Mouse (Mus musculus) layer of hippocampus, postnatal 25 days (tissue): Measurements from ENCODE around the gene Ndufs7. TPM values are rescaled to one million over a fixed set of nuclear protein-coding genes. Genes with fewer than 3 reads are reported as not detected.

Experiments used
- DNase-seq, 2 experiments: peaks; one replicate each; pipeline ENCODE4 v3.0.0; 2022; ENCODE audit warnings: mixed read lengths in 2 of 2, low spot score in 1 of 2; ENCODE audit errors: extremely low spot score in 1 of 2
- total RNA-seq, 2 experiments: library from RNA; stranded (reverse); gene quantifications; 2 replicates each; pipeline ENCODE4 v1.2.3; 2021

The Ndufs7 gene
- total RNA-seq, 2 experiments from 2014 or later: 196 to 223 TPM

DNA sequence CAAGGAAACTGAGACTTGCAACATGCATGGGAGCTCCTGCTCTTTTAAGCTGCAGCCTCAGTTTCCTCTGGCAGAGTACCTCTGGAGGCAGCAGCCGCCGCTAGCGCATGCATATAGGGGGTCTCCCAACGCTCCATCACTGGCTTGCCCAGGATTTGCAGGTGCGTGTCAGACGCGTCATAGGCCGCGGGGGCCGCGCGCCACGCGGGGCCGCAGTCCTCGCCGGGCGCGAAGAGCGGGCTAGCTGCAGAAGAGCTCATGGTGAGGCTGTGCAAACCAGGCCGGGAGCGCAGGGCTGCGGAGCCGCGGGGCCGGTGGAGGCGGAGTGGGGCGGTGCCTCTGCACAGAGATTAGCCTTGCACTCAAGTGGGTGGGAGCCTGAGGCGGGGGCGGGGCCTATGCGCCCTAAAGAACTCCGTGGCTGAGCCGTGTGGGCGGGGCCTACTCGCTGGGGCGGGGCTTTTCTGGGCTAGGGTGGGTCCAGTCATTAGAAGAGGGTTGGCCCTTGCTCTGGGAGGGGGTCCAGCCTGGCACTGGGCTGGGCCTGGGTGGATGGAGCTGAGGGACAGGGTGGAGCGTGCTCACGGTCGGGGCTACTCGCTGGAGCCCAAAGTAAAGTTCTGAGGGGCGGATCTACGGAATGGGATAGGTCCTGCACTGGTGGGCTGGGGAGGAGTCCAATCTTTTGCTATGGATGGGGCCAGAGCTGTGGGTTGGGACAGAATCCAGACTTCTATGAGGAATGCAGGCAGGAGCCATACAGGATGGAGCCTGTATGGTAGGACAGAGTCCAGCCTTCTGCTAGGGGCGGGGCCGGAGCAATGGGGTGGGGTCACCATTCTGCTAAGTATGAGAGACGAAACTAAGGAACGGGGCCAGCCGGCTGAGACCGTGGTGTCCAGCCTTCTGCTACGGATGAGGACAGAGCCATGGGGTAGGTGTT is 12.0 kb downstream of the Ndufs7 start, which contains the start of the genes Gamt and Dazap1:
Gene Gamt, minus strand, starts transcription at position 371 of the 943 bp plus-strand sequence.
Gene Dazap1, plus strand, starts transcription at position 845 of the 943 bp plus-strand sequence.
- peak; percentile 82 to 88 for DNase-seq

- DNase-seq: peak; percentile 69 to 70
Measured at GRCm38 (mm10) chr10:80261585-80261968, 12.7 kb downstream of the Ndufs7 start.

- no peak for DNase-seq
Measured at GRCm38 (mm10) chr10:80262169-80262568, 13.2 kb downstream of the Ndufs7 start.

GRCm38 (mm10) chr10:80262776-80263365 is 13.9 kb downstream of the Ndufs7 start:
- no peak for DNase-seq

DNA sequence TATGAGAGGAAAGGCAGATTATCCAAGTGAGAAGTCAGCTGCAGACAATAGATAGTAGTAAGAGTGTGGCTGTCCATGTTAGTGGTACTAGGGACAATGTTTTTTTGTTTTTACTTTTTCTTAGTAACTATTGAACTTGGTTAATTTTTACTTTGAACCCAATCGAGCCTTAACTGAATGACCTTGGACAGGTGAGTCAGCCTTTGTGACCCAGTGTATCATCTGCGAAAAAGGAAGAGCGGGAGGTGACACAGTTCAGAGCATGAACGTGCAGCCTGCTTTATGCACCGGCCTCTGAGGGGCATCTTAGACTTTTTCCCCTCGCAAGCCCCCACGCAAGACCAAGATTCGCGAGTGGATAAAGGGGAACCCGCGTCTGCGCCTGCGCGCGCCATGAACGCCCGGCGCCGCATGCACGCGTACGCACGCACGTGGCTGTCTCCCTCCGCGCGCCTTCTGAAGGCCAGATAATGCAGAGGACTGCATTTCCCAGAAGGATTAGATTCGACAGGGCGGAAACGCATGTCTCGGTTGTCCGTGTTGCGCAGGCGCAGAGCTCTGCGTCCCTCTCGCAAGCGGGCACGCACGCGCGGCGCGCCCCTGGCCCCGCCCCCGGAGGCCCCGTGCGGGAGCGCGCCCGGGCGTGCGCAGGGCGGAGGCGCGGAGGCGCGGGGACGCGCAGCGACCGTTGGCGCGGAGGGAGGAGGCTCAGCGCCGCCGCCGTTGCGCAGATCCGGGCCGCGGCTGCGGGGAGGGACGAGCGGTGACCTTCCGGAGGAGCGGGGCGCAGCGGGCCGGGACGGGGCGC is 15.6 kb downstream of the Ndufs7 start:
- peak; percentile 95 to 96 for DNase-seq

DNA sequence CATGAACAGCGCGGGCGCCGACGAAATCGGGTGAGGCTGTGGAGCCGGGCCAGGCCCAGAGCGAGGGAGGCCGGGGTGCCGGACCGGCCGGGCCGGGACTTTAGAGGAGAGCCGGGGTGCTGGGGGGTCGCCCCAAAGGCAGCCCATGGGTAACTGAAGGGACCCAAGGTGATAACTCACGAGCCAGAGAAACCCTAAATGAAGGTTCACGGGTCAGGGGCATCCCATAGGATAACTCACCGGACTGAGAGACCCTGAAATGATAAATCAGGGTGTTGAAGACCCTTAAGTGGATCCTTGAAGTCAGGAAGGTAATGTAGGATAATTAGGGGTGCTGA is 16.2 kb downstream of the Ndufs7 start:
- DNase-seq: no peak

DNA sequence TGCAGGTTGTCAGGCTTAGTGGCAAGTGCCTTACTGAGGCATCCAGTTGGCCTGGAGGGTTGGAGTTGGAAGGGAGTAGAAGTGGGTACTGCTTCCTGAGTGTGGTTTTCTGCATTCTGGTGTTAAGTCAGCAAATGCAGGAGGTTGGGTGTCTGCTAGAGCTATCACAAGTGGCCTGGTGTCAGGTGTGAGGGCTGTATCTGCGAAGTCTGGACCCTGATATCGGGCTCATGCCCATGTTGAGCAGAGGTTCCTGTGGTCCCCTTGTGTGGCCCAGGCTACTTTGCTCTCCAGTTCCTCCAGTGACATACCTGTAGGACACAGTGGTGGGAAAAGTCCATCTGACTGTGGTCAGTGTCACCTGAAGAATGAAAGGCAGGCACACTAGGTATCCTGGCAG is 21.2 kb downstream of the Ndufs7 start:
- DNase-seq: no peak

DNA sequence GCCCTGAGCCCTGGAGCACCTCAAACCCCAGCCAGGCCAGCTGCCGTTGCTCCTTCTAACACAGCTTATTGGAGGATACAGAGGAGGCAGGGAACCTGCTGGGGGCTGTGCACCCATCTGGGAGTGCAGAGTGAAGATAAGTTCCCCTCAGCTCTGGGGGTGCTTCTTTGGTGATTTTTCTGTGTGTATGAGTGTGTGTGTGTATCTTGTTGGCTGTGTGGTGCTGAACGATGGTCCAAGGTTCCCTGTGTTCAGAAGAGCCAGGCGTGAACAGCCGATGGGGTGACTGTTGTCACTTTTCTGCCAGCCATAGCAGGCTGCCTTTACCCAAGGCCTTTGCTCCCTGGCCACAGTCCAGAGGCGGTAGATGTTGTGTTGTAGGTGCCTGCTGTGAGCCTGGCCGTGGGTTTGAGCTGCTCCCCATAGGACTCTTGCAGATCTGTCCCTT is 21.8 kb downstream of the Ndufs7 start:
- DNase-seq: no peak

DNA sequence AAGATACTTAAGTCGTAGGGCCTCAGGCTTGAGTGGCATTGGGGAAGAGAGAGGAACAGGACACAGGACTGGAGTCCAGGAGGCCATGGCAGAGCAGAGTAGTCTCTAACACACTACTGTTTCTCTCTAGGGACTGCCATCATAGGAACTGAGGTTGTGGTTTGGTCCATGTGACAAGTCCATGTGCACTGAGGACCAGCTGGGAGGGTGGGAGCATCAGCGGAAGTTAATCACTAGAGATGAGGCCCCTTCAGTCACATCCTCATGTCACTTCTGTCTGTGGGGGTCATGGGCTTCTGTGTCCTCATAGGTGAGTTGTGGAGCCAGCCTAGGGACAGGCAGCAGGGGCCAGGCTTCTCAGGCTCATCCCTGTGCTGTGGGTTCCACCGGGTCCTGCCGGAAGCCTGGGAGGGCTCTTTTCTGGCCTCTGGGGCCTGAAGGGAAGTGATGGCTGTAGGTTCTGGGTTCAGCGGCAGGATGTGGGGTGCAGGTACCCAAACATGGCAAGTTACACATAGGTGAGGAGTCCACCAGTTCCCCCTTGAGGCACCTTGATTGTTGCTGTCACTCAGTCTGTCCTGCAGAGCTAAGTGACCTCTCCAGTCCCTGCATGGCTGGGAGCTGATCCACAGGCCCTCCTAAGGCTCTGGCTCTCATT is 22.4 kb downstream of the Ndufs7 start:
- no peak for DNase-seq

DNA sequence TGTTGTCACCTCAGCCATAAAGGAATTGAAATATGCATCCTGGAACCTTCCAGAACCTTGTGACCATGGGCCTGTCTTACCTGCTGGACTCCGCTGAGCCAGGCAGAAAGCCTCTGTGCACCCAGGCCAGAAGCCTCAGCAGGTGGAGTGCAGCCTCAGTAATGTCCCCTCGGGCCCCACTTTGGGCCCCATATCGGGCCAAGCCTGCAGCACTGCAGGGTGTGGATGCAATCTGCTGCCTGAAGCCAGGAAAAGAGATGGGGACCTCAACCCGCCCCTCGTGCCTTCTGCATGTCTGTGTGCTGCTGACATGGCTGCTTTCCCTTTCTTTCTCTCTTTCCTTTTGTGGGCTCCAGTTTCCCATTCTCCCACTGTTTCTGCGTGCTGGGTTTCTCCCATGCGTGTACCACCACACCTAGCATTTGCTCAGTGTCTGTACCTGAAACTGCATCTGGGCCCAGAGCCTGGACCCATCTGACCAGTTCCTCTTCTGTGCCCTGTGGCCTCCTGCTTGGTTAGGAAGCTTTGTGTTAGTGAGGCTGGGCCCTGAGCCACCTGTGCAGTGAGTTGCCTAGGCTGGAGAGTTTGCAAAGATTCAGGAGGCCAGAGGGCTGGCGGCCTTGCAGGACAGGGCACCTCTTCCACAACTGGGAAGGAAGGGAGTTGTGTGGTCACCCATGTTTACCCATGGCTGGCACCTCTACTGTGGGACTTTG is 23.1 kb downstream of the Ndufs7 start:
- no peak for DNase-seq

DNA sequence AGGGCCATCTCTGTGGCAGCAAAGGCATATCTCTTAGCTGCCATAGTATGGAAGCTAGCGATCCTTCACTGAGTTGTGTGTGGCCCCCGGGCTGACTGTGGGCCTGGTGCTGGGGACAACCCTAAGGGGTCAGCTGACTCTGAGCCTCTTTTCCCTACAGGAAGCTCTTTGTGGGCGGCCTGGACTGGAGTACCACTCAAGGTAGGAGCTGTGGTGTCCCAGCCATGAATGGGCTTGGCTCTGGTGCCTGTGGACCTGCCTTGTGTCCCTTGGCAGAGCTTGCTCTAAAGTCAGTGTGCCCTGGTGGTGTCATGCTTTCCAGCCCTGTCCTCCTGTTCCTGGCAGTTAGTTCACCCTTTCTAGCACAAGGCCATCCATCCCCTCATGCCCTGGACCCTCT is 24.9 kb downstream of the Ndufs7 start:
- no peak for DNase-seq

DNA sequence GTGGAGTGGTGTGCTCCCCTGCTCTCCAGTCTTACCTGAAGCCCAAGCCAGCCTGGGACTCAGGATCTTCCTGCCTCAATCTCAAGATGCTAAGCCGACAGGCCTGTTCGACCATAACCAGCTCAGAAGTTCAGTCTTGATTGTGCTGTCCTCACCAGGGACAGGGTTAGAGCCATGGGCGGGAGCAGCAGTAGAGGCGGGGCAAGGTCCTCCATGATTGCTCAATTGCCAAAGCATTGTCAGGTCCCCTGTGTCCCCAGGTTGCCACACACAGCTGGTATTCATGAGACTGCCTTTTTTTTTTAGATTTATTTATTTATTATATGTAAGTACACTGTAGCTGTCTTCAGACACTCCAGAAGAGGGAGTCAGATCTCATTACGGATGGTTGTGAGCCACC is 27.3 kb downstream of the Ndufs7 start:
- DNase-seq: no peak

GRCm38 (mm10) chr10:80278390-80278789 is 29.5 kb downstream of the Ndufs7 start:
- DNase-seq: no peak

GRCm38 (mm10) chr10:80279273-80279672 is 30.4 kb downstream of the Ndufs7 start:
- no peak for DNase-seq

- no peak for DNase-seq
Measured at GRCm38 (mm10) chr10:80281304-80281703, 32.4 kb downstream of the Ndufs7 start.

- DNase-seq: no peak
Measured at GRCm38 (mm10) chr10:80281921-80282371, 33.0 kb downstream of the Ndufs7 start.

- DNase-seq: no peak
Measured at GRCm38 (mm10) chr10:80282481-80283441, 33.8 kb downstream of the Ndufs7 start.
